Mouse (Mus musculus) erythroblast, embryonic 14.5 days (primary cell): Measurements from ENCODE around the gene Cacna2d3. TPM values are rescaled to one million over a fixed set of nuclear protein-coding genes. Genes with fewer than 3 reads are reported as not detected.

ENCODE experiments used
- H3K27me3 ChIP-seq: 2 replicates; pipeline ENCODE4 v1.6.1; 2012; ENCODE audit warnings: inconsistent platforms; ENCODE audit not compliant: control insufficient read depth
- H3K36me3 ChIP-seq: 2 replicates; pipeline ENCODE4 v1.6.1; 2012; ENCODE audit warnings: mild to moderate bottlenecking, inconsistent platforms; ENCODE audit not compliant: control insufficient read depth
- H3K4me1 ChIP-seq: 2 replicates; pipeline ENCODE4 v1.6.1; 2012; ENCODE audit warnings: inconsistent platforms; ENCODE audit not compliant: control insufficient read depth
- H3K4me3 ChIP-seq: replicated peaks from 2 replicates; pipeline ENCODE3; 2012; ENCODE audit warnings: moderate library complexity, mild to moderate bottlenecking, inconsistent platforms
- H3K9me3 ChIP-seq: 2 replicates; pipeline ENCODE4 v1.6.1; 2012; ENCODE audit warnings: low read length, inconsistent platforms, mixed read lengths; ENCODE audit not compliant: control insufficient read depth
- GATA1 ChIP-seq: IDR thresholded peaks from 2 replicates; pipeline ENCODE4 v1.6.1; 2012; ENCODE audit warnings: low read length, inconsistent platforms, mixed read lengths
- TAL1 ChIP-seq: IDR thresholded peaks from 3 replicates; pipeline ENCODE4 v1.6.1; 2012; ENCODE audit warnings: low read length, inconsistent platforms, mixed read lengths
- polyA plus RNA-seq: library from polyadenylated mRNA; stranded (reverse); fragments of >175 nt; gene quantifications from 2 replicates; pipeline ENCODE4 v1.2.3, GENCODE M21; 2012

The Cacna2d3 gene
- polyA plus RNA-seq, 1 experiment, result 0.14 TPM

- Histone ChIP-seq H3K4me1 (no peaks in the 10 kb centered on the region), H3K27me3 (no peaks in the 10 kb centered on the region), H3K36me3 (no peaks in the 10 kb centered on the region), H3K9me3 (no peaks in the 10 kb centered on the region), H3K4me3 (no peak overlapping the region)
- TF ChIP-seq TAL1 (no peak), GATA1 (no peak)
Measured at GRCm38 (mm10) chr14:29429788-29430187, 291.9 kb downstream of the Cacna2d3 start.

GRCm38 (mm10) chr14:29425666-29426065 is 296.0 kb downstream of the Cacna2d3 start:
- Histone ChIP-seq H3K36me3 (no peaks in the 10 kb centered on the region), H3K4me1 (no peaks in the 10 kb centered on the region), H3K9me3 (no peaks in the 10 kb centered on the region), H3K27me3 (no peaks in the 10 kb centered on the region), H3K4me3 (no peak overlapping the region)
- TF ChIP-seq TAL1 (no peak), GATA1 (no peak)

- no peaks in the 10 kb centered on the region for H3K9me3 ChIP-seq
- TF ChIP-seq TAL1, result no peak
- TF ChIP-seq GATA1, result no peak
- no peaks in the 10 kb centered on the region for H3K27me3 ChIP-seq
- no peaks in the 10 kb centered on the region for H3K4me1 ChIP-seq
- no peaks in the 10 kb centered on the region for H3K36me3 ChIP-seq
- H3K4me3 ChIP-seq, result no peak overlapping the region
Measured at GRCm38 (mm10) chr14:29425208-29425607, 296.5 kb downstream of the Cacna2d3 start.

- no peak for TF ChIP-seq TAL1
- no peak for TF ChIP-seq GATA1
- no peaks in the 10 kb centered on the region for H3K4me1 ChIP-seq
Measured at GRCm38 (mm10) chr14:29405878-29406165, 315.8 kb downstream of the Cacna2d3 start.

GRCm38 (mm10) chr14:29405125-29405877 is 316.4 kb downstream of the Cacna2d3 start:
- H3K36me3 ChIP-seq, result no peaks in the 10 kb centered on the region
- H3K4me3 ChIP-seq, result no peak overlapping the region
- TF ChIP-seq GATA1, result no peak
- no peak for TF ChIP-seq TAL1
- H3K9me3 ChIP-seq, result no peaks in the 10 kb centered on the region
- no peaks in the 10 kb centered on the region for H3K4me1 ChIP-seq
- no peaks in the 10 kb centered on the region for H3K27me3 ChIP-seq

More at GRCm38 (mm10) chr14:29405878-29406165, 315.8 kb downstream of the Cacna2d3 start:
- H3K27me3 ChIP-seq, result no peaks in the 10 kb centered on the region
- no peaks in the 10 kb centered on the region for H3K9me3 ChIP-seq
- H3K36me3 ChIP-seq, result no peaks in the 10 kb centered on the region
- no peak overlapping the region for H3K4me3 ChIP-seq

- H3K27me3 ChIP-seq, result no peaks in the 10 kb centered on the region
- no peaks in the 10 kb centered on the region for H3K36me3 ChIP-seq
- no peak for TF ChIP-seq GATA1
- no peak for TF ChIP-seq TAL1
- H3K4me1 ChIP-seq, result no peaks in the 10 kb centered on the region
- no peaks in the 10 kb centered on the region for H3K9me3 ChIP-seq
- no peak overlapping the region for H3K4me3 ChIP-seq
Measured at GRCm38 (mm10) chr14:29403849-29404808, 317.5 kb downstream of the Cacna2d3 start.

- TF ChIP-seq GATA1 (no peak), TAL1 (no peak)
- H3K27me3 ChIP-seq, result no peaks in the 10 kb centered on the region
- no peak overlapping the region for H3K4me3 ChIP-seq
- no peaks in the 10 kb centered on the region for H3K4me1 ChIP-seq
- H3K9me3 ChIP-seq, result no peaks in the 10 kb centered on the region
- H3K36me3 ChIP-seq, result no peaks in the 10 kb centered on the region
Measured at GRCm38 (mm10) chr14:29402471-29402870, 319.2 kb downstream of the Cacna2d3 start.

- H3K9me3 ChIP-seq, result no peaks in the 10 kb centered on the region
- TF ChIP-seq TAL1, result no peak
- TF ChIP-seq GATA1, result peak; percentile 43; the same call in 1 of the 2 replicates
- H3K4me1 ChIP-seq, result no peaks in the 10 kb centered on the region
- no peaks in the 10 kb centered on the region for H3K36me3 ChIP-seq
- no peaks in the 10 kb centered on the region for H3K27me3 ChIP-seq
- no peak overlapping the region for H3K4me3 ChIP-seq
Measured at GRCm38 (mm10) chr14:29393786-29394185, 327.9 kb downstream of the Cacna2d3 start.

- no peaks in the 10 kb centered on the region for H3K9me3 ChIP-seq
- H3K36me3 ChIP-seq, result no peaks in the 10 kb centered on the region
- no peaks in the 10 kb centered on the region for H3K4me1 ChIP-seq
- H3K27me3 ChIP-seq, result no peaks in the 10 kb centered on the region
- no peak overlapping the region for H3K4me3 ChIP-seq
- TF ChIP-seq TAL1 (no peak), GATA1 (no peak)
Measured at GRCm38 (mm10) chr14:29392851-29393250, 328.8 kb downstream of the Cacna2d3 start.
